Mouse (Mus musculus) E14TG2a.4 (cell line): ENCODE data around the gene Sik3.

Experiments
- CTCF ChIP-seq: conservative IDR thresholded peaks from 2 replicates; pipeline ENCODE4 v1.5.1; 2014; ENCODE audit warnings: low read length
- NANOG ChIP-seq: IDR thresholded peaks from 2 replicates; pipeline ENCODE4 v1.6.1; 2014; ENCODE audit warnings: borderline replicate concordance, low read length, mixed read lengths

- no peak for TF ChIP-seq CTCF
- TF ChIP-seq NANOG = no peak
Measured at GRCm38 (mm10) chr9:46224101-46224500, 211.5 kb downstream of the Sik3 start.
